Mouse (Mus musculus): ENCODE data around the gene Homer2. TPM values are rescaled to one million over a fixed set of nuclear protein-coding genes. Genes with fewer than 3 reads are reported as not detected.
A peak's percentile ranks its signal among the peaks of the same experiment; 100 is the strongest.

Gene Homer2
- total and polyA plus RNA-seq, 3 experiments: 0.08 TPM; not detected in 2

GRCm38 (mm10) chr7:81672735-81673291 is 34.5 kb downstream of the Homer2 start:
- Histone ChIP-seq H3K4me3 (replicated peaks in 1 of 3; ENCODE audit: low read depth in 2 of 3, low read length in 2 of 3, poor library complexity in 1 of 3) (no peak overlapping the region), H3K9me3 (replicated peaks; ENCODE audit: low read length) (no peaks in the 10 kb centered on the region), H3K36me3 (replicated peaks in 1 of 2; ENCODE audit: control insufficient read depth in 1 of 2, insufficient read depth in 1 of 2, low read length in 1 of 2) (no peaks in the 10 kb centered on the region), H3K27ac (ENCODE audit: insufficient read depth, low read depth) (no peak overlapping the region), H3K27me3 (replicated peaks) (peaks cover 3% of the 10 kb centered on the region), H3K4me1 (ENCODE audit: control insufficient read depth in 1 of 2, insufficient read depth in 2 of 2) (peaks cover 4 to 6% of the 10 kb centered on the region in 2 experiments; a peak in 3 of 4 replicates), H3K4me2 (ENCODE audit: insufficient read depth, low read depth, poor library complexity, severe bottlenecking) (peak overlapping the region; percentile 19; the same call in 1 of the 2 replicates), H3K79me2 (replicated peaks; ENCODE audit: control insufficient read depth, extremely low read depth, insufficient read depth, poor library complexity, severe bottlenecking) (no peaks in the 10 kb centered on the region), H3K9ac (ENCODE audit: insufficient read depth, low read depth) (no peak overlapping the region)
- TF ChIP-seq EP300 (IDR thresholded peaks at IDR 0.05; ENCODE audit: low read length): no peak
- dilution Hi-C loops (cut with MboI; ENCODE audit: extremely low pct_ligation_motif_present, extremely low pct_unique_long_range_greater_than_20kb, low sequenced_read_pairs) (no loop called here), in situ Hi-C loops (cut with MboI; ENCODE audit: low pct_ligation_motif_present, low pct_unique_long_range_greater_than_20kb, low sequenced_read_pairs) (no loop called here)
- DNase-seq (ENCODE audit: extremely low read depth): no peak

- dilution Hi-C loops (cut with MboI; ENCODE audit: extremely low pct_ligation_motif_present, extremely low pct_unique_long_range_greater_than_20kb, low sequenced_read_pairs): no loop called here
- Histone ChIP-seq H3K4me2 (ENCODE audit: insufficient read depth, low read depth, poor library complexity, severe bottlenecking) (no peak overlapping the region), H3K4me3 (replicated peaks in 1 of 3; ENCODE audit: low read depth in 2 of 3, low read length in 2 of 3, poor library complexity in 1 of 3) (no peak overlapping the region), H3K4me1 (ENCODE audit: control insufficient read depth in 1 of 2, insufficient read depth in 2 of 2) (peaks cover 2 to 6% of the 10 kb centered on the region in 2 experiments; a peak in 3 of 4 replicates), H3K36me3 (replicated peaks in 1 of 2; ENCODE audit: control insufficient read depth in 1 of 2, insufficient read depth in 1 of 2, low read length in 1 of 2) (no peaks in the 10 kb centered on the region), H3K79me2 (replicated peaks; ENCODE audit: control insufficient read depth, extremely low read depth, insufficient read depth, poor library complexity, severe bottlenecking) (no peaks in the 10 kb centered on the region), H3K27me3 (replicated peaks) (peaks cover 10% of the 10 kb centered on the region), H3K9ac (ENCODE audit: insufficient read depth, low read depth) (no peak overlapping the region), H3K9me3 (replicated peaks; ENCODE audit: low read length) (no peaks in the 10 kb centered on the region), H3K27ac (ENCODE audit: insufficient read depth, low read depth) (no peak overlapping the region)
- in situ Hi-C loops (cut with MboI; ENCODE audit: low pct_ligation_motif_present, low pct_unique_long_range_greater_than_20kb, low sequenced_read_pairs): no loop called here
- DNase-seq (ENCODE audit: extremely low read depth): no peak
- TF ChIP-seq SMC3 (IDR thresholded peaks at IDR 0.05; ENCODE audit: low read depth, low read length) (no peak), IRF4 (IDR thresholded peaks at IDR 0.05; ENCODE audit: low read depth, low read length) (no peak), HCFC1 (IDR thresholded peaks at IDR 0.05; ENCODE audit: low read depth, low read length) (no peak), POLR2A (IDR thresholded peaks at IDR 0.05; ENCODE audit: low read depth, low read length) (no peak), CHD2 (IDR thresholded peaks at IDR 0.05; ENCODE audit: low read length) (no peak), CHD1 (IDR thresholded peaks at IDR 0.05; ENCODE audit: low read depth, low read length) (no peak)
These were observed 40.2 kb downstream of the Homer2 start for GRCm38 (mm10) chr7:81667156-81667555.

- DNase-seq (ENCODE audit: extremely low read depth): no peak
- H3K36me3 ChIP-seq (replicated peaks in 1 of 2; ENCODE audit: control insufficient read depth in 1 of 2, insufficient read depth in 1 of 2, low read length in 1 of 2): no peaks in the 10 kb centered on the region
- no peaks in the 10 kb centered on the region for H3K79me2 ChIP-seq (replicated peaks; ENCODE audit: control insufficient read depth, extremely low read depth, insufficient read depth, poor library complexity, severe bottlenecking)
- H3K4me2 ChIP-seq (ENCODE audit: insufficient read depth, low read depth, poor library complexity, severe bottlenecking): peak overlapping the region; percentile 16; the same call in 1 of the 2 replicates
- H3K4me1 ChIP-seq (ENCODE audit: control insufficient read depth in 1 of 2, insufficient read depth in 2 of 2): peaks cover 2 to 6% of the 10 kb centered on the region in 2 experiments; a peak in 3 of 4 replicates
- in situ Hi-C loops (cut with MboI; ENCODE audit: low pct_ligation_motif_present, low pct_unique_long_range_greater_than_20kb, low sequenced_read_pairs) (no loop called here), dilution Hi-C loops (cut with MboI; ENCODE audit: extremely low pct_ligation_motif_present, extremely low pct_unique_long_range_greater_than_20kb, low sequenced_read_pairs) (no loop called here)
- H3K27ac ChIP-seq (ENCODE audit: insufficient read depth, low read depth): no peak overlapping the region
- no peak for TF ChIP-seq ZC3H11A (IDR thresholded peaks at IDR 0.05; ENCODE audit: low read depth, low read length)
- no peak for TF ChIP-seq MAFK (IDR thresholded peaks at IDR 0.05; ENCODE audit: insufficient replicate concordance, low read length)
- TF ChIP-seq HCFC1 (IDR thresholded peaks at IDR 0.05; ENCODE audit: low read depth, low read length): no peak
- TF ChIP-seq JUND (conservative IDR thresholded peaks at IDR 0.05; ENCODE audit: low read depth, low read length): no peak
- TF ChIP-seq MAX (IDR thresholded peaks at IDR 0.05; ENCODE audit: low read length): no peak
- TF ChIP-seq USF2 (conservative IDR thresholded peaks at IDR 0.05; ENCODE audit: low read depth, low read length): no peak
- TF ChIP-seq BHLHE40 (IDR thresholded peaks at IDR 0.05; ENCODE audit: low read depth, low read length): no peak
- no peak for TF ChIP-seq TCF12 (IDR thresholded peaks at IDR 0.05; ENCODE audit: low read depth, low read length)
- TF ChIP-seq E2F4 (IDR thresholded peaks at IDR 0.05; ENCODE audit: insufficient replicate concordance, low read depth, low read length): no peak
- TF ChIP-seq MXI1 (IDR thresholded peaks at IDR 0.05; ENCODE audit: low read depth, low read length): no peak
- no peak for TF ChIP-seq SMC3 (IDR thresholded peaks at IDR 0.05; ENCODE audit: low read depth, low read length)
- no peak for TF ChIP-seq POLR2AphosphoS2 (IDR thresholded peaks at IDR 0.05; ENCODE audit: low read depth, low read length)
- TF ChIP-seq EP300 (IDR thresholded peaks at IDR 0.05; ENCODE audit: low read length): no peak
- H3K27me3 ChIP-seq (replicated peaks): peaks cover 8% of the 10 kb centered on the region
- H3K9ac ChIP-seq (ENCODE audit: insufficient read depth, low read depth): no peak overlapping the region
- H3K9me3 ChIP-seq (replicated peaks; ENCODE audit: low read length): no peaks in the 10 kb centered on the region
- no peak overlapping the region for H3K4me3 ChIP-seq (replicated peaks in 1 of 3; ENCODE audit: low read depth in 2 of 3, low read length in 2 of 3, poor library complexity in 1 of 3)
These were observed 40.7 kb downstream of the Homer2 start for GRCm38 (mm10) chr7:81666585-81666984.
